Mouse (Mus musculus) spleen, adult 2 months (tissue): Measurements from ENCODE around the gene Eef1akmt3. TPM values are rescaled to one million over a fixed set of nuclear protein-coding genes. Genes with fewer than 3 reads are reported as not detected.

Experiments
- DNase-seq, 2 experiments: peaks; one replicate each; pipeline versions ENCODE4 v3.0.0 to v3.0.0-alpha.2; 2012 to 2021; ENCODE audit warnings: low spot score in 2 of 2, low read depth in 1 of 2
- H3K27ac ChIP-seq: fragments of 200-500 bp; 2 replicates; pipeline ENCODE4 v1.5.1; 2012; ENCODE audit warnings: low read length, inconsistent platforms; ENCODE audit not compliant: insufficient read depth
- H3K27me3 ChIP-seq: fragments of 200-500 bp; 2 replicates; pipeline ENCODE4 v1.6.1; 2012; ENCODE audit warnings: mild to moderate bottlenecking, moderate library complexity, low read length, inconsistent platforms; ENCODE audit not compliant: control insufficient read depth, insufficient read depth
- H3K36me3 ChIP-seq: fragments of 200-500 bp; 2 replicates; pipeline ENCODE4 v1.6.1; 2012; ENCODE audit warnings: mild to moderate bottlenecking, low read length, inconsistent platforms; ENCODE audit not compliant: control insufficient read depth, insufficient read depth
- H3K4me1 ChIP-seq: fragments of 200-500 bp; 2 replicates; pipeline ENCODE4 v1.6.1; 2011; ENCODE audit warnings: inconsistent platforms; ENCODE audit not compliant: control insufficient read depth, insufficient read depth, insufficient read length
- H3K4me3 ChIP-seq: fragments of 200-500 bp; 2 replicates; pipeline ENCODE4 v1.5.1; 2011; ENCODE audit warnings: mild to moderate bottlenecking, inconsistent platforms; ENCODE audit not compliant: insufficient read depth, insufficient read length; ENCODE audit errors: extremely low read depth
- CTCF ChIP-seq: fragments of 200-500 bp; IDR thresholded peaks from 2 replicates; pipeline ENCODE4 v1.5.1; 2011; ENCODE audit warnings: mild to moderate bottlenecking, inconsistent platforms; ENCODE audit not compliant: insufficient read depth, insufficient read length, insufficient replicate concordance; ENCODE audit errors: extremely low read depth
- POLR2A ChIP-seq: fragments of 200-500 bp; IDR thresholded peaks from 2 replicates; pipeline ENCODE4 v1.6.1; 2011; ENCODE audit warnings: low read depth, low read length, inconsistent platforms
- WGBS: fragments of 180-500 bp; shearing (Covaris S2); methylation state at CpG from one replicate; pipeline ENCODE4 v1.1.7; 2018; 5-methylcytosine and 5-hydroxymethylcytosine counted together
- polyA plus RNA-seq: library from polyadenylated mRNA; depleted of rRNA; stranded (reverse); fragments of >200 nt; gene quantifications from 2 replicates; pipeline ENCODE4 v1.2.3, GENCODE M21; 2012

Eef1akmt3 gene
- polyA plus RNA-seq, 1 experiment, result 0.42 TPM

GRCm38 (mm10) chr10:127070190-127071121 lies 29.1 kb upstream of the Eef1akmt3 start, which contains the start of gene Tspan31:
TSS of gene Tspan31 (minus strand) at chr10:127070264.
- TF ChIP-seq POLR2A, result no peak
- TF ChIP-seq CTCF, result no peak
- DNase-seq, result peak; percentile 59 to 62
- Histone ChIP-seq H3K27me3 (no peaks in the 10 kb centered on the region), H3K27ac (no peak within 1 kb of the TSS; the same call in 1 of the 2 replicates), H3K36me3 (peaks cover 8% of the 10 kb centered on the region), H3K4me1 (peaks cover 4% of the 10 kb centered on the region; the same call in 1 of the 2 replicates), H3K4me3 (peak within 1 kb of the TSS; percentile 63)
- 1% methylated on average over 36 of the region's 36 CpGs for WGBS

GRCm38 (mm10) chr10:127069281-127070189 lies 28.2 kb upstream of the Eef1akmt3 start:
- TF ChIP-seq CTCF, result no peak
- no peak for TF ChIP-seq POLR2A
- no peak overlapping the region; the same call in 1 of the 2 replicates for H3K27ac ChIP-seq
- H3K27me3 ChIP-seq, result no peaks in the 10 kb centered on the region
- peaks cover 4% of the 10 kb centered on the region; the same call in 1 of the 2 replicates for H3K4me1 ChIP-seq
- H3K4me3 ChIP-seq, result peak overlapping the region; percentile 60
- 12% methylated on average over 30 of the region's 30 CpGs for WGBS
- H3K36me3 ChIP-seq, result peaks cover 8% of the 10 kb centered on the region
- DNase-seq, result no peak

- H3K27ac ChIP-seq, result no peak overlapping the region
- WGBS, result 62% methylated on average over 9 of the region's 9 CpGs
- H3K36me3 ChIP-seq, result peaks cover 8% of the 10 kb centered on the region
- no peak overlapping the region for H3K4me3 ChIP-seq
- no peak for DNase-seq
- TF ChIP-seq CTCF (no peak), POLR2A (no peak)
- H3K27me3 ChIP-seq, result no peaks in the 10 kb centered on the region
- peaks cover 8% of the 10 kb centered on the region; the same call in 1 of the 2 replicates for H3K4me1 ChIP-seq
Observed at GRCm38 (mm10) chr10:127068360-127069038, 27.2 kb upstream of the Eef1akmt3 start.

- Histone ChIP-seq H3K27ac (no peak overlapping the region), H3K4me1 (peaks cover 8% of the 10 kb centered on the region; the same call in 1 of the 2 replicates), H3K4me3 (no peak overlapping the region), H3K36me3 (peaks cover 8% of the 10 kb centered on the region), H3K27me3 (no peaks in the 10 kb centered on the region)
- DNase-seq, result no peak
- WGBS, result 95% methylated on average over 14 of the region's 14 CpGs
- TF ChIP-seq CTCF (no peak), POLR2A (no peak)
Observed at GRCm38 (mm10) chr10:127066519-127067018, 25.3 kb upstream of the Eef1akmt3 start.

- DNase-seq, result no peak
- 85% methylated on average over 9 of the region's 9 CpGs for WGBS
- no peak overlapping the region for H3K27ac ChIP-seq
- no peaks in the 10 kb centered on the region for H3K27me3 ChIP-seq
- no peak for TF ChIP-seq POLR2A
- TF ChIP-seq CTCF, result no peak
- peaks cover 8% of the 10 kb centered on the region for H3K36me3 ChIP-seq
- peaks cover 8% of the 10 kb centered on the region; the same call in 1 of the 2 replicates for H3K4me1 ChIP-seq
- H3K4me3 ChIP-seq, result no peak overlapping the region
Observed at GRCm38 (mm10) chr10:127065981-127066380, 24.7 kb upstream of the Eef1akmt3 start.
